Mouse (Mus musculus): ENCODE data around the gene Abcb10.

- TF ChIP-seq CTCF (IDR thresholded peaks at IDR 0.05; ENCODE audit: low read depth) = no peak
- no peak for TF ChIP-seq EP300 (IDR thresholded peaks at IDR 0.05; ENCODE audit: low read depth)
Observed at GRCm38 (mm10) chr8:124014751-124015150, 31.8 kb upstream of the Abcb10 start.
